Mouse (Mus musculus) thymus, postnatal 4 days (tissue): ENCODE data around the gene Uba1y.
"Not testable (repeated sequence)": the region's sequence is repeated elsewhere in the genome, so short reads cannot be mapped to it uniquely, and the experiment has no call there.

Experiments used
- DNase-seq: peaks from one replicate; pipeline ENCODE4 v3.0.0; 2021

Gene Uba1y

DNA sequence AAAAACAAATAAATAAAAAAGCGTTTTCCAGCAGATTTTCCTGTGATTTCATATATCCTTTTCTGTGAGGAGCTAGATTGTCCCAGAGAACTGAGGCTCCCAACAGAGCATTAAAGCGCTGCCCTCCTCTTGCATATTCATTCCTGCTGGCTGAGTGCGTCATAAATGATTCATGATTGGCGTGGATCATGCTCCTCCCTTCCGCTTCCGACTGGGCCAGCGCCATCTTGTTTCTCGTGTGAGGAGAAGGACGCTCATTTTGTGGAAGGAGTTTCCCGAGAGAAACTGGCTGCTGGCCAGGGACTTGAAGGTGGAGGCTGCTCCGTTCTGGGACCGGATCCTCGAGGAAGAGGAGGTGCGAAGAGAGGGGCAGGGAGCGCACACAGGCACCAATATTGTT, at the start of gene Uba1y:
Gene Uba1y, plus strand, starts transcription at position 254 of the 400 bp plus-strand sequence.
- DNase-seq, result no peak

DNA sequence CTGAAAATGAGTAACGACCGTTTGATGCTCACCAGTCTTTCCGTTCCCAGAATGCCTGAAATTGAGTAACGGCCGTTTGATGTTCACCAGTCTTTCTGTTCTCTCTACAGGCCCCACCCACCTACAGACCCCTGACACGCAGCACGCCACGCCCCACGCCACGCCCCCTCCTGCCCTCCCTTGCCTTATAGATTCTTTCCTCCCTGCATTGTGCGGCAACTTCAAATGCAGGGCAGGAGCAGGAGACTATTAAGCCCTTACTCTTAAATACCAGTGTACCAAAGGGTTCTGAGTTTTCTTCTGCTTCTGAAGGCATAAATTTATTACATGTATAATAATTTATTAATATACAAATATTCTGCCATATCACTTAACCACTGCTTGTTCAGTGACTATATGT, 21.1 kb upstream of the Uba1y start, which contains the start of gene Zfy1:
Gene Zfy1, minus strand, starts transcription at position 101 of the 400 bp plus-strand sequence.
- not testable (repeated sequence) for DNase-seq

DNA sequence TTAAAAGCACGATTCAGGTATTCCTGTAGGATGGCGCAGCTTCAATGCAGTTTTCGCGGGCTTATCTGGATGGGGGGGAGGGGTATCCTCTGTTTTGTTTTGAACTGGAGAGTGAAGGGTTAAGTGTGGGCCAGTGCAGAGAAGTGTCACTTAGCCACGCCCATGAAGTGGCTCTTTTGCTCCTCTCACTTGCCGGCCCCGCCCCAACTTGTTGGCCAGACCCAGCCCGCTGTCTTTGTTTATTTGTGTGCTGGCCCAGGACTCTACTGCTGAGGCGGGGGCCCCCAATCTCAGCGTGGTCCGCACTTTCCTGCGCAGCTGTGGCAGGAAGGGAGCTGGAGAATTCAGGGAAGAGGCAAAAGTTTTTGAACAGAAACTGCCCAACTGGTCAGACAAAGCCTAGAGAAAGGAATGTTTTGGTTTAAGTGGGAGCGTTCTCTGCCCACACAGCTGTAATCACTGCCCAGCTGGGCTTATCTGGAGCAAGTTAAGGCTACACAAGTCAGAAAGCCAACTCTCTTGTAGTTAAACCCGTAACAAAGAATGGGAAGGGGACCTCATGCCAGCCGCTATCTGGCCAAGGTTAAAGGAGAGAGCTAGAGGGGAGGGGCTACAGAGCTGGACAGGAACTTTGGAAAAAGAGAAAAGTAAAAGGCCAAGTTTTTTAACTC, 9.3 kb upstream of the Uba1y start:
- DNase-seq, result no peak

DNA sequence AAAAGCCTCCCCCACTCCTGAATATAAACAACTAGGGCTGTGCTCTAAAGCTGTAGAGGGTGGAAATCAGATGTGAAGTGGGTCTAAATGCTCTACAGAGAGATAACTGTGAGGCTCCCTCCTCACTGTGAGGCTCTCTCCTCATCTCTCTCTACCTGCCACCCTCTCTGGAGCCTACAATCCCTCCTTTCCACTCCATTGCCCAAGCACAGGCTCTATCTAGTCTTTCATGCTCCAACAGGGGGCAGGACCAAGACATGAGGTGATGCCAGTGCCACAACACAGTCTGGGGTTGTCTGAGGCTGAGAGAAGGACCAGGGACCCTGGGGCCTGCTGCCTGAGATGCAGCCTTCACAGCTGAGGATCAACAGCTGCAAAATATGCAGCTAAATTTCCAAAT, 54.0 kb downstream of the Uba1y start:
- DNase-seq, result no peak

DNA sequence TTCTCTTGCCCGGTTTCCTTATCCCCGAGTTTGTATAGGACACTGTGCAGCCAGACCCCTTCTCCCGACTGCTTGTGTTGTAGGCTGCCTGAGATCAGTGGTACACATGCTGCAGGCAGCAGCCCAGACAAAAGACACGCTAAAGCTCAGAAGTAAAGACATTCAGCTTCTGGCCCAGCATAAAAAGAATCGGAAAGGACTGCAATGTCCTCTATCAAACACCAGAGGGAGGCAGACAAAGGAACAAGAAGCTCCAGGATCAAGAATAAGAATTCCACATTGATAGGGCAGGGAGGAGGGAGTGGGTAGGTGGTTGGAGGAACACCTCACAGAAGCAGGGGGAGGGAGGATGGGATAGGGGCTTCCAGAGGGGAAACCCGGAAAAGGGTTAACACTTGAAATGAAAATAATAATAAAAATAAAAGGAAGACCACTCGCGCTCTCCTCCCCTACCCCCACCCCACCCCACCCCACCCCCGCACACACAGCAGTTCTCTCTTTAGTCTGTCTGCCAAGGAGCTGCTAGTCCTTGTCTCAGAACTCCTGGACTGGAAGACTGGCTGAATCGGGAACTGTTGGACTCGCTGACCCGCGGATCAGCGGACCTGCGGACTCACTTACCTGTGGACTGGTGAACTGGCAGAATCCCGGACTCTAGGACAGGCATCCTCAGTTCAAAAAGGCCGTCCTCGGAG, 54.6 kb downstream of the Uba1y start:
- no peak for DNase-seq
